Mouse (Mus musculus): ENCODE results near the gene Jmjd1c. TPM values are rescaled to one million over a fixed set of nuclear protein-coding genes. Genes with fewer than 3 reads are reported as not detected.

Gene Jmjd1c
- polyA plus RNA-seq, 2 experiments from 2014 or later = 56.7 to 57.2 TPM

DNA sequence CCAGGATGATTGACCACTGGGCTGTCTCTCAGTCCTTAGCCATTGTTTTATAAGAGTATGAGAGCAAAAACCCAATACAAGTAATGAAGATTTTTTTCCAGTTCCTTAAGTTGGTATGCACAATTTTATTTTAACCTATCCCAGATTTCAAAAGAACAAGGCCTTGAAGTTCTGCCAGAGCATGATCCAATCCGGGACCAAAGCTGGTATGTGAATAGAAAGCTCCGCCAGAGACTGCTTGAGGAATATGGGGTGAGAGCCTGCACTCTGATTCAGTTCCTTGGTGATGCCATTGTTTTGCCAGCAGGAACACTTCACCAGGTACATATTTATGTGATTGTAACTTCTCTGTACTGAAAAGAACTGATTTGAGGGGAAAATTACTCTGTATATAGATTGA is 153.6 kb downstream of the Jmjd1c start:
- ATAC-seq = no peak

DNA sequence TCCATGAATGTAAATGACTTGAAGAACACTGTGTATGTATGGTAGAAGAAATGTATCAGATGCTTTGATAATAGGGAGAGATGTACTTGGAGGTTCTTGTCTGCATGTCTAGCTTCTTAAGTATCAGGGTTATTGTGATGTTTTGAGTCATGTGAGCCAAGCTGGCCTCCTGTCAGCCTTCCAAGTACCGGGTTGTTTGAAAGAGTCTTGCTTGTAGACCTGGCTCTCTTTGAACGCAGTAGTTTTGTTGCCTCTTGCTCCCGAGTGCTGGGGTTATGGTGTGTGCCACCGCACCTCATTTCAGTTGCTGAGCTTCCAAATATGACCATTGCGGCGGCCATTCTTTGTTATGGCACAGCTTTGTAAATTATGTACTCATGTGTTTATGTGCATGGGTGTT is 154.9 kb downstream of the Jmjd1c start:
- no peak for ATAC-seq

DNA sequence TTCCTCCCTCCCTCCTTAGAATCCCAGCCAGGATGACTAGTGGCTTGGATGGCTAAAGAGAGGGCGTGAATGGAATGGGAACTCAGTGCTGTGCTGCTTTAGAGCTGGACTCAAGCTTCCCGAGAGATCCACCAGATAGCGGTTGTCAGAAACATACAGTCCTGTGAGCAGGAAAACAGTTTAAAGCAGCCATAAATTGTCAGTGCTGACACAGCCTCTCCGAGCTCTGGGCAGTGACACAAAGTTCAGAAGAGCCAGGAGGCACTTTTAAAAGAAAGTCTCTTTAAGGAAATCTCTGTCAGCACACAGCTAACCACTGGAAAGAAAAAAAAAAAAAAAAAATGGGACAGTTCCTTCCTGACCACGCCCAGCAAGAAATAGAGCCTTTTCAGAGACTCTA is 156.4 kb downstream of the Jmjd1c start:
- no peak for ATAC-seq

- ATAC-seq = no peak
Measured at GRCm38 (mm10) chr10:67253115-67253514, 157.2 kb downstream of the Jmjd1c start.

DNA sequence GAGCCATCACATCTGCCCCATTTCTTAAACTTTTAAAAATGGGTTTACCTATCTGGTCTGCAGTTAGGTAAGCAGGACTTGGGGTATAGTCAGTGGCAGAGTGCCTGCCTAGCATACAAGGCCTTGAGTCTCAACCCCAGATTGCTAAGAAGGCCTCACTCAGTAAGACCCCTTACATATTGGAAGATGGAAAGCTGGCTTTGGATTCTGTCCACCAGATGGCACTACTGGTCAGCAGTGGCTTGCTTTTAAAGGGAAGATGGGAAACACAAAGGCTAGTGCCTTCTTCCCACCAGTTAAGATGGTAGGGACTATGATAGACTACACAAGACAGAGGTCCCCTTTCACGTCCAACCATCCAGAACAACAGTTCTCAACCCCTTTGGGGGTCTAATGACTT is 168.9 kb downstream of the Jmjd1c start:
- no peak for ATAC-seq

DNA sequence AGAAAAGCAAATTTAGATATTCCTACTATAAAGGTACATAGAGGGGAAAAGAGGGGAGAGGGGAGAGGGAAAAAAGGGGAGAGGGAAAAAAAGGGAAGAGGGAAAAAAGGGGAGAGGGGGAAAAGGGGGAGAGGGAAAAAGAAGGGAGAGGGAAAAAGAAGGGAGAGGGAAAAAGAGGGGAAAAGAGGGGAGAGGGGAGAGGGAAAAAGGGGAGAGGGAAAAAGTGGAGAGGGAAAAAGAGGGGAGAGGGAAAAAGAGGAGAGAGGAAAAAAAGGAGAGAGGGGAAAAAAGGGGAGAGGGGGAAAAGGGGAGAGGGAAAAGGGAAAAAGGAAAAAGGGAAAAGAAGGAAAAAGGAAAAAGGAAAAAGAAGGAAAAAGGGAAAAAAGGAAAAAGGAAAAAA is 180.0 kb downstream of the Jmjd1c start:
- ATAC-seq = no peak

- no peak for ATAC-seq
Measured at GRCm38 (mm10) chr10:67281852-67282251, 185.9 kb downstream of the Jmjd1c start.

DNA sequence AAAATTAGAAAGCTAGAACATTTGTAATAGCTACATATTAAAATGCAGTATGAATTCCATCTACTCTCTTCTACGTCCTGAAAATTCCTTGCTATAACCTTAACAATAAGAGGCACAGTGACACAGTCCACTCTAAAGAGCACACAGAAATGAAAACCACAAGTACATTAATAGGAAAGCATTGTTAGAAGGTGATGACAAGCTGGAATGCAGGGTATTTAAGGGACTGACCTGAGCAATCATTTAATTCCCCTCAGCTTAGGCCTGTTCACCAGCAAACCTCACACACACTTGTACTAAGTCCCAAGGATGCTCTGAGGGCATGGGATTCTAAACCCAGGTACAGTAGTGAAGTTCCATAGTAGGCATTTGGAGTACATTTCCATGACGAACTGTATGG is 186.6 kb downstream of the Jmjd1c start:
- ATAC-seq = no peak

DNA sequence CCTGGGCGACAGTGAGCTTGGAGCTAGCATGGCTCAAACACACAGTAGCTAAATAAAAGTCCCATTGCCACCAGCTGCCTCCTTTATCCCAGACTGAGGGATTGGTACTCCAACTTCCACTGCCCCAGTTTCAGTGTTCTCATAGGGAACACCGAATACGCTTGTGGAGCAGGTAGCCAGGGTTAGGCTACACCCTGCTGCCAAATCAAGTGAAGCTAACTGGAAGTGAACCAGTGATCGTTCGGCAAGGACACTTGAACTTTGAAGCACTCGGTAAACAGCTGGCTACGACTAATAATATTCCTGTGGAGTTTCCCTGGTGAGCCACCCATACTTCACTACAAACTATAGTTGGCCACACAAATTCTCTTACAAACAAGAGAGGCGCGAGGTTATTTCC is 187.6 kb downstream of the Jmjd1c start:
- ATAC-seq = no peak

DNA sequence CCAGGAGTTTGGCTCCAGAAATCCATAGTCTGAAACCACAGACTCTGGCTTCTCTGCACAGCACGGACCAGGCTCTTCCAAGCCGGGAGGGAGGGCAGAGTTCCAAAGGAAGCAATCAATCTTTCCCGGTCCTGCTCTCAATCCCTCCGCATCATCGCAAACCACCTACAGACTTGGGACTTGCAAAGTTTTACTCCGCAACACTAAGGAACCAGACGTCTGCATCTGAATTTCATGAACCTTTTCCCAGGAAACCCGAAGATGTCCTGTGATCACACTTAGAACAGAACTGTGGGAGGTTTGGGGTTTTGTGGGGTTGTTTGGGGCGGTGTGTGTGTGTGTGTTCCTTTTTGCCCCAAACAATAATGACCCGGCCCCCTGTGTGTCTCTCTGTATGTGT is 188.4 kb downstream of the Jmjd1c start:
- no peak for ATAC-seq

- peak; percentile 58 for ATAC-seq
Measured at GRCm38 (mm10) chr10:67284761-67285175, 188.8 kb downstream of the Jmjd1c start.

GRCm38 (mm10) chr10:67285176-67285814 is 189.4 kb downstream of the Jmjd1c start, which contains the start of gene Nrbf2:
Gene Nrbf2, minus strand, starts transcription at chr10:67285305.
- ATAC-seq = peak; percentile 92

- ATAC-seq = no peak
Measured at GRCm38 (mm10) chr10:67287877-67288276, 192.0 kb downstream of the Jmjd1c start.

GRCm38 (mm10) chr10:67290622-67291021 is 194.7 kb downstream of the Jmjd1c start:
- ATAC-seq = no peak

DNA sequence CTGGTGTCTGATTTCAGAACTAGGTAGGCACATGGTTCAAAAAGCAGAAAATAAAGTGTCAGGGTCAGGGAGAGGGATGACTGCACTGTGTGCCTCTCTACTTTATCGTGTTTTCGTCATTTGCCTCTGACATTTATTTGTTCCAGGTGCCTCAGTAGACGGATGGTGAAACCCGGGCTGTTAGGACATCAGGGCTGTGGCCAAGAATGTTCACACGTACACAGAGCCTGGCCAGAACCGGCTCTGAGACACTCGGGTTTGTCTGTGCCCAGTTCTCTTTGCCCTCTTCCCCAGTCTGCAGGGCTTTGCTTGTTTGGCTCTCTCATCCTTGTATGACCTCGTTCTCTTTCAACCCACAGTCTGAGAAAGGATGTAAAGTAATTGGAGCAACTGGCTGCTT is 195.2 kb downstream of the Jmjd1c start:
- ATAC-seq = no peak

DNA sequence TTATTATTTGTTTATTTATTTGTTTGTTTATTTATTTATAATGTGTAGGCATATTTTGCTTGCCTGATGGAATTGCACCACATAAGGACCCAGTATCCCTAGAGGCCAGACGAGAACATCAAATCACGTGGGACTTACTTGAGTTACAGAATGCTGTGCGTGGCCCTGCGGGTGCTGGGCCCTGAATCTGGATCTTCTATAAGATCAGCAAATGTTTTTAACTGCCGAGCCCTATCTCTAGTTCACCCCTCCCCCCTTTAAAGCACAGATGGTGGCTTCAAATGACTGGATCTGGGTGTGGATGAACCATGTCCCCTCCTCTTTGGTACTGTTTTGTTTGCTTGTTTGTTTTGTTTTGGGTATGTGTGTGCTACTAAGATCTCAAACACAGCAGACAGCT is 199.4 kb downstream of the Jmjd1c start:
- no peak for ATAC-seq

GRCm38 (mm10) chr10:67295938-67296466 is 200.1 kb downstream of the Jmjd1c start:
- no peak for ATAC-seq

DNA sequence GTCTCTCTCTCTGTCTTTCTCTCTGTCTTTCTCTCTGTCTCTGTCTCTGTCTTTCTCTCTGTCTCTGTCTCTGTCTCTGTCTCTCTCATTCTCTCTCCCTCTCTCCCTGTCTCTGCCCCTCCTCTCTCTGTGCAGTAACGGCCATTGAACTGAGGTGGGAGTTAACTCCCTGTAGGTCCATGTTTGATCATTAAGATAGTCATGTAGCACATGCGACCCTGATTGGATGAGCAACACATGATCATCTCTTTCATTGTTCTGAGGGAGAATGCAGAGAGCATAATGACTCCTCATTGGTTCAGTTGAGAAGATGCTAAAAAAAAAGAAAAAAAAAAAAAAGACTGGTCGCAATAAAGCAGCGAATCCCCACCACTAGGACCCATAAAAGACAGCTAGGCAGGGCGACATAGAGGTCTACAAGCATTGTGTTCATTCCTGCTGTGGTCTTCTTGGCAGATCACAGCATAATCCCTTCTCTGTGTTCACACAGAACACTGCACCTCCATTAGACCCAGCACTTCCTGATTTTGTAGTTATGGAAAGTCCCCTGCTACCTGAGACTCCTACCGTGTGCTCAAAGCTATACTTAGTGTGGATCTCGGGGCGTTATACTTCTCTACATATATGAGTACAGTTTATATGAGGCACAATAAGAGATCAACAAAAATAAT is 200.7 kb downstream of the Jmjd1c start:
- peak; percentile 64 for ATAC-seq

- peak; percentile 47 for ATAC-seq
Measured at GRCm38 (mm10) chr10:67297175-67297855, 201.4 kb downstream of the Jmjd1c start.

- ATAC-seq = no peak
Measured at GRCm38 (mm10) chr10:67298856-67299255, 202.9 kb downstream of the Jmjd1c start.

DNA sequence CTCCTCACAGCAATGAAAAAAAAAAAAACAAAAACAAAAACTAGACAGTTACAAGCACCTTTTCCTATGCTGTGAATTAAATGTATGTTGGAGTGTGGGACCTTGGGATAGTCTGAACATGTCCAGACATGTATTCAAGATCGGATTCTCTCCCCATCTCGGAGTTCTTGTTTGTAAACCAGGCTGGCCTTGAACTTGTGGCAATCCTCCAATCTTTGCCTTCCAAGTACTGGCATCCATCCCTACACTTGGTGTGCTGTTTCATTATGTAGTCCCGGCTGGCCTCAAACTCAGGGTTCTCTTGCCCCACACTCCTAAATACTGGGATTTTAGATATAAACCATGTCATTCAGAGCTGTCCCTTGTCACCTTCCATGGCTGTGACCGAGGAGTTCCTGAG is 203.4 kb downstream of the Jmjd1c start:
- ATAC-seq = no peak

GRCm38 (mm10) chr10:67301046-67301445 is 205.1 kb downstream of the Jmjd1c start:
- ATAC-seq = no peak

DNA sequence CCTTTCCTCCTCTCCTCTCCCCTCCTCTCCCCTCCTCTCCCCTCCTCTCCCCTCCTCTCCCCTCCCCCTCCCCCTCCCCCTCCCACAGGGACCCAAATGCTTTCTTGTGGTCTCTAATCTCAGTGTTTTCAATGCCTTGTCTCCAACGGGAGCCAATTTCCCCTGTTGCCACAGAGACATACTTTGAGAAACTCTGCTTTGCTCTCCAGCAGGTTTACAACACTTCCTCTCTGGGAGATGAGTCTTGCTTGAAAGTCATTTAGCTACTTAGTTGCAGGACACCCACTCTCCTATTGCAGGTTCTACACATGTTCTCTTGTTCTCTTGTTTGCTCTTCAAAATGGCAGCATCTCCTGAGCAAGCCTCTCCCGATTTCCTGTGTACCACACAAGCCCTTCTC is 206.4 kb downstream of the Jmjd1c start:
- no peak for ATAC-seq
